Mouse (Mus musculus): ENCODE results near the gene Dtx3. TPM values are rescaled to one million over a fixed set of nuclear protein-coding genes. Genes with fewer than 3 reads are reported as not detected.

Gene Dtx3
- polyA plus RNA-seq, 1 experiment from 2014 or later, result 117 TPM

- WGBS, result 60% methylated on average over 8 of the region's 8 CpGs
- Histone ChIP-seq H3K4me1 (ENCODE audit: control insufficient read depth, insufficient read depth, low read length) (no peaks in the 10 kb centered on the region), H3K27ac (ENCODE audit: low read depth, low read length) (no peak overlapping the region), H3K9me3 (ENCODE audit: control insufficient read depth, low read length) (no peaks in the 10 kb centered on the region), H3K9ac (ENCODE audit: low read depth, low read length) (no peak overlapping the region), H3K27me3 (ENCODE audit: control insufficient read depth, insufficient read depth, low read length) (no peaks in the 10 kb centered on the region; the same call in 1 of the 2 replicates), H3K4me2 (replicated peaks; ENCODE audit: low read depth, low read length) (no peak overlapping the region), H3K4me3 (ENCODE audit: low read length) (no peak overlapping the region), H3K36me3 (ENCODE audit: control insufficient read depth, insufficient read depth, low read length) (no peaks in the 10 kb centered on the region)
- no peak for ATAC-seq (ENCODE audit: low FRiP score, low TSS enrichment)
Observed at GRCm38 (mm10) chr10:127226318-127226895, 30.9 kb upstream of the Dtx3 start.

GRCm38 (mm10) chr10:127225732-127226131 lies 30.2 kb upstream of the Dtx3 start:
- H3K4me3 ChIP-seq (ENCODE audit: low read length), result no peak overlapping the region
- H3K4me1 ChIP-seq (ENCODE audit: control insufficient read depth, insufficient read depth, low read length), result no peaks in the 10 kb centered on the region
- ATAC-seq (ENCODE audit: low FRiP score, low TSS enrichment), result no peak
- H3K4me2 ChIP-seq (replicated peaks; ENCODE audit: low read depth, low read length), result no peak overlapping the region
- no peaks in the 10 kb centered on the region for H3K9me3 ChIP-seq (ENCODE audit: control insufficient read depth, low read length)
- no peaks in the 10 kb centered on the region for H3K36me3 ChIP-seq (ENCODE audit: control insufficient read depth, insufficient read depth, low read length)
- no peak overlapping the region for H3K27ac ChIP-seq (ENCODE audit: low read depth, low read length)
- no peaks in the 10 kb centered on the region; the same call in 1 of the 2 replicates for H3K27me3 ChIP-seq (ENCODE audit: control insufficient read depth, insufficient read depth, low read length)
- WGBS, result 8% methylated on average over 10 of the region's 10 CpGs
- H3K9ac ChIP-seq (ENCODE audit: low read depth, low read length), result no peak overlapping the region

GRCm38 (mm10) chr10:127225213-127225612 lies 29.7 kb upstream of the Dtx3 start:
- H3K4me2 ChIP-seq (replicated peaks; ENCODE audit: low read depth, low read length), result no peak overlapping the region
- no peaks in the 10 kb centered on the region for H3K36me3 ChIP-seq (ENCODE audit: control insufficient read depth, insufficient read depth, low read length)
- H3K9ac ChIP-seq (ENCODE audit: low read depth, low read length), result no peak overlapping the region
- H3K4me1 ChIP-seq (ENCODE audit: control insufficient read depth, insufficient read depth, low read length), result no peaks in the 10 kb centered on the region
- H3K27ac ChIP-seq (ENCODE audit: low read depth, low read length), result no peak overlapping the region
- H3K9me3 ChIP-seq (ENCODE audit: control insufficient read depth, low read length), result no peaks in the 10 kb centered on the region
- 54% methylated on average over 6 of the region's 6 CpGs for WGBS
- no peaks in the 10 kb centered on the region; the same call in 1 of the 2 replicates for H3K27me3 ChIP-seq (ENCODE audit: control insufficient read depth, insufficient read depth, low read length)
- H3K4me3 ChIP-seq (ENCODE audit: low read length), result no peak overlapping the region
- no peak for ATAC-seq (ENCODE audit: low FRiP score, low TSS enrichment)

- no peak overlapping the region for H3K4me3 ChIP-seq (ENCODE audit: low read length)
- H3K27ac ChIP-seq (ENCODE audit: low read depth, low read length), result no peak overlapping the region
- no peak overlapping the region for H3K4me2 ChIP-seq (replicated peaks; ENCODE audit: low read depth, low read length)
Observed at GRCm38 (mm10) chr10:127218339-127218738, 22.8 kb upstream of the Dtx3 start.

GRCm38 (mm10) chr10:127217177-127217576 lies 21.6 kb upstream of the Dtx3 start:
- Histone ChIP-seq H3K27ac (ENCODE audit: low read depth, low read length) (no peak overlapping the region), H3K9ac (ENCODE audit: low read depth, low read length) (no peak overlapping the region), H3K9me3 (ENCODE audit: control insufficient read depth, low read length) (no peaks in the 10 kb centered on the region), H3K4me3 (ENCODE audit: low read length) (no peak overlapping the region), H3K36me3 (ENCODE audit: control insufficient read depth, insufficient read depth, low read length) (no peaks in the 10 kb centered on the region), H3K4me1 (ENCODE audit: control insufficient read depth, insufficient read depth, low read length) (no peaks in the 10 kb centered on the region), H3K27me3 (ENCODE audit: control insufficient read depth, insufficient read depth, low read length) (no peaks in the 10 kb centered on the region), H3K4me2 (replicated peaks; ENCODE audit: low read depth, low read length) (no peak overlapping the region)
- ATAC-seq (ENCODE audit: low FRiP score, low TSS enrichment), result no peak

More at GRCm38 (mm10) chr10:127218339-127218738, 22.8 kb upstream of the Dtx3 start:
- no peaks in the 10 kb centered on the region for H3K36me3 ChIP-seq (ENCODE audit: control insufficient read depth, insufficient read depth, low read length)
- H3K4me1 ChIP-seq (ENCODE audit: control insufficient read depth, insufficient read depth, low read length), result no peaks in the 10 kb centered on the region
- 93% methylated on average over 2 of the region's 2 CpGs for WGBS
- no peak for ATAC-seq (ENCODE audit: low FRiP score, low TSS enrichment)
- H3K9ac ChIP-seq (ENCODE audit: low read depth, low read length), result no peak overlapping the region
- no peaks in the 10 kb centered on the region for H3K9me3 ChIP-seq (ENCODE audit: control insufficient read depth, low read length)
- H3K27me3 ChIP-seq (ENCODE audit: control insufficient read depth, insufficient read depth, low read length), result no peaks in the 10 kb centered on the region

GRCm38 (mm10) chr10:127216456-127216855 lies 20.9 kb upstream of the Dtx3 start:
- no peak overlapping the region for H3K27ac ChIP-seq (ENCODE audit: low read depth, low read length)
- no peaks in the 10 kb centered on the region for H3K27me3 ChIP-seq (ENCODE audit: control insufficient read depth, insufficient read depth, low read length)
- no peaks in the 10 kb centered on the region for H3K36me3 ChIP-seq (ENCODE audit: control insufficient read depth, insufficient read depth, low read length)
- H3K4me1 ChIP-seq (ENCODE audit: control insufficient read depth, insufficient read depth, low read length), result no peaks in the 10 kb centered on the region
- no peaks in the 10 kb centered on the region for H3K9me3 ChIP-seq (ENCODE audit: control insufficient read depth, low read length)
- no peak overlapping the region for H3K9ac ChIP-seq (ENCODE audit: low read depth, low read length)
- no peak for ATAC-seq (ENCODE audit: low FRiP score, low TSS enrichment)
- WGBS, result 93% methylated on average over 11 of the region's 11 CpGs
- H3K4me3 ChIP-seq (ENCODE audit: low read length), result no peak overlapping the region
- H3K4me2 ChIP-seq (replicated peaks; ENCODE audit: low read depth, low read length), result no peak overlapping the region

- H3K4me1 ChIP-seq (ENCODE audit: control insufficient read depth, insufficient read depth, low read length), result 0 out of 2 replicates have a peak, but pooled peaks cover 6% of the 10 kb centered on the region
- no peaks in the 10 kb centered on the region for H3K36me3 ChIP-seq (ENCODE audit: control insufficient read depth, insufficient read depth, low read length)
- no peaks in the 10 kb centered on the region for H3K27me3 ChIP-seq (ENCODE audit: control insufficient read depth, insufficient read depth, low read length)
- no peak overlapping the region for H3K9ac ChIP-seq (ENCODE audit: low read depth, low read length)
- H3K4me2 ChIP-seq (replicated peaks; ENCODE audit: low read depth, low read length), result no peak overlapping the region
- H3K4me3 ChIP-seq (ENCODE audit: low read length), result no peak overlapping the region
- no peak for ATAC-seq (ENCODE audit: low FRiP score, low TSS enrichment)
- H3K9me3 ChIP-seq (ENCODE audit: control insufficient read depth, low read length), result no peaks in the 10 kb centered on the region
- no peak overlapping the region for H3K27ac ChIP-seq (ENCODE audit: low read depth, low read length)
- 47% methylated on average over 1 of the region's 1 CpGs for WGBS
Observed at GRCm38 (mm10) chr10:127214422-127214803, 18.9 kb upstream of the Dtx3 start.

- 77% methylated on average over 13 of the region's 13 CpGs for WGBS
- no peak overlapping the region for H3K4me3 ChIP-seq (ENCODE audit: low read length)
- H3K4me2 ChIP-seq (replicated peaks; ENCODE audit: low read depth, low read length), result no peak overlapping the region
- H3K4me1 ChIP-seq (ENCODE audit: control insufficient read depth, insufficient read depth, low read length), result 0 out of 2 replicates have a peak, but pooled peaks cover 6% of the 10 kb centered on the region
- no peaks in the 10 kb centered on the region for H3K27me3 ChIP-seq (ENCODE audit: control insufficient read depth, insufficient read depth, low read length)
- no peak overlapping the region for H3K27ac ChIP-seq (ENCODE audit: low read depth, low read length)
- H3K9me3 ChIP-seq (ENCODE audit: control insufficient read depth, low read length), result no peaks in the 10 kb centered on the region
- peaks cover 2% of the 10 kb centered on the region for H3K36me3 ChIP-seq (ENCODE audit: control insufficient read depth, insufficient read depth, low read length)
- ATAC-seq (ENCODE audit: low FRiP score, low TSS enrichment), result no peak
- no peak overlapping the region for H3K9ac ChIP-seq (ENCODE audit: low read depth, low read length)
Observed at GRCm38 (mm10) chr10:127213704-127214421, 18.3 kb upstream of the Dtx3 start.

GRCm38 (mm10) chr10:127213272-127213671 lies 17.7 kb upstream of the Dtx3 start:
- Histone ChIP-seq H3K4me1 (ENCODE audit: control insufficient read depth, insufficient read depth, low read length) (0 out of 2 replicates have a peak, but pooled peaks cover 6% of the 10 kb centered on the region), H3K27ac (ENCODE audit: low read depth, low read length) (no peak overlapping the region), H3K9ac (ENCODE audit: low read depth, low read length) (no peak overlapping the region), H3K36me3 (ENCODE audit: control insufficient read depth, insufficient read depth, low read length) (peaks cover 8% of the 10 kb centered on the region), H3K9me3 (ENCODE audit: control insufficient read depth, low read length) (no peaks in the 10 kb centered on the region), H3K4me3 (ENCODE audit: low read length) (no peak overlapping the region), H3K4me2 (replicated peaks; ENCODE audit: low read depth, low read length) (no peak overlapping the region), H3K27me3 (ENCODE audit: control insufficient read depth, insufficient read depth, low read length) (no peaks in the 10 kb centered on the region)
- WGBS, result 82% methylated on average over 8 of the region's 8 CpGs
- ATAC-seq (ENCODE audit: low FRiP score, low TSS enrichment), result no peak

Measured in kidney, embryonic 14.5 days (tissue).